Mouse (Mus musculus) testis, adult 2 months (tissue): ENCODE measurements around the gene Hyal3. TPM values are rescaled to one million over a fixed set of nuclear protein-coding genes. Genes with fewer than 3 reads are reported as not detected.

Experiments
- H3K27ac ChIP-seq: fragments of 200-500 bp; 2 replicates; pipeline ENCODE4 v1.5.1; 2012; ENCODE audit warnings: low read depth, low read length; ENCODE audit not compliant: control insufficient read depth, insufficient read depth
- H3K27me3 ChIP-seq: fragments of 200-500 bp; 2 replicates; pipeline ENCODE4 v1.6.1; 2012; ENCODE audit warnings: mild to moderate bottlenecking, low read length, moderate library complexity; ENCODE audit not compliant: control insufficient read depth, insufficient read depth
- H3K36me3 ChIP-seq: fragments of 200-500 bp; 2 replicates; pipeline ENCODE4 v1.6.1; 2012; ENCODE audit warnings: mild to moderate bottlenecking, low read length; ENCODE audit not compliant: control insufficient read depth, insufficient read depth
- H3K4me1 ChIP-seq: fragments of 200-500 bp; 2 replicates; pipeline ENCODE4 v1.6.1; 2012; ENCODE audit warnings: low read length; ENCODE audit not compliant: control insufficient read depth, insufficient read depth
- H3K4me3 ChIP-seq: fragments of 200-500 bp; 2 replicates; pipeline ENCODE4 v1.5.1; 2012; ENCODE audit warnings: low read depth, mild to moderate bottlenecking, low read length, moderate library complexity, mixed read lengths; ENCODE audit not compliant: control insufficient read depth
- CTCF ChIP-seq: fragments of 200-500 bp; IDR thresholded peaks from 2 replicates; pipeline ENCODE4 v1.5.1; 2012; ENCODE audit warnings: low read depth, mild to moderate bottlenecking, inconsistent platforms, low read length, moderate library complexity; ENCODE audit not compliant: control insufficient read depth, insufficient read depth, insufficient replicate concordance
- POLR2A ChIP-seq: fragments of 200-500 bp; IDR thresholded peaks from 2 replicates; pipeline ENCODE4 v1.6.1; 2012; ENCODE audit warnings: low read depth, mild to moderate bottlenecking, inconsistent platforms, low read length, moderate library complexity; ENCODE audit not compliant: control insufficient read depth
- polyA plus RNA-seq: library from polyadenylated mRNA; depleted of rRNA; stranded (reverse); fragments of >200 nt; gene quantifications from 2 replicates; pipeline ENCODE4 v1.2.3, GENCODE M21; 2012

Hyal3 gene
- polyA plus RNA-seq, 1 experiment = 1.8 TPM

DNA sequence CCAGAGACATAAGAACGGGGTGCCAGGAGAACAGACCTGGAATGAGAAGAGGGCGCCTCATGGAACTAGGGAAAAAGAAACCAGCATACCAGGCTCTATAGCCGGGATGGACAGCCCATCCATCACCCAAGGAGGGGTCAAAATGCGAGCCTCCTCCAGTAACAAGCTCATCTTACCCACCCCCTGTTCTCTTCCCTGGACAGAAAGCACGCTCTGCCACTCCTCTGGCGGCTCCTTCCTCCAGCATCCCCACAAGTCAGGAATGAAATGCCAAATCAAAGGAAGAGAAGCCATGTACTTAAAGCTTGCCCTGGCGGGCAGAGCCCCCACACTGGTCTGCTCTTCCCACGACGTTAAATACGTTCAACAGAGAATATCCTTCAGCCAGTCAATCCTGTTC is 39.6 kb upstream of the Hyal3 start:
- Histone ChIP-seq H3K27ac (peak overlapping the region; percentile 85), H3K4me3 (peak overlapping the region; percentile 92), H3K4me1 (peaks cover 14% of the 10 kb centered on the region), H3K36me3 (no peaks in the 10 kb centered on the region; the same call in none of the 2 replicates), H3K27me3 (no peaks in the 10 kb centered on the region)
- TF ChIP-seq CTCF = no peak
- TF ChIP-seq POLR2A = no peak

GRCm38 (mm10) chr9:107541474-107542351 is 38.9 kb upstream of the Hyal3 start, which contains the start of the genes Cyb561d2 and Nprl2:
Gene Cyb561d2 (minus strand): TSS chr9:107542193.
Gene Nprl2 (plus strand): TSS chr9:107542226.
- H3K27ac ChIP-seq = peak within 1 kb of the TSS; percentile 85
- no peaks in the 10 kb centered on the region; the same call in none of the 2 replicates for H3K36me3 ChIP-seq
- H3K4me1 ChIP-seq = peaks cover 17% of the 10 kb centered on the region
- H3K4me3 ChIP-seq = peak within 1 kb of the TSS; percentile 92
- TF ChIP-seq POLR2A (peak; percentile 61), CTCF (no peak)
- H3K27me3 ChIP-seq = no peaks in the 10 kb centered on the region

DNA sequence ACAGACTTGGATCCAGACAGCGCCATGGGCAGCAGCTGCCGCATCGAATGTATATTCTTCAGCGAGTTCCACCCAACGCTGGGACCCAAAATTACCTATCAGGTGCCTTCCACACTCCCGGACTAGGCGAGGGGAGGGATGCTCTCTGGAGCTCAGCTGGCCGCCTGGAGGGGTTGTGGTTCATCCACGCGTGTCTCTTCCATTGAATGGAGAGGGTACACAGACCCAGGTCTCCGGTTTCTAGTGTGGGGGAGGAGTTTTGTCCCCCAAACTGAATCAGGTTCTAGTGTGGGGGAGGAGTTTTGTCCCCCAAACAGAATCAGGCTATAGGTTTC is 38.3 kb upstream of the Hyal3 start:
- TF ChIP-seq CTCF (no peak), POLR2A (no peak)
- Histone ChIP-seq H3K27me3 (no peaks in the 10 kb centered on the region), H3K36me3 (no peaks in the 10 kb centered on the region; the same call in none of the 2 replicates), H3K4me1 (peaks cover 19% of the 10 kb centered on the region), H3K4me3 (peak overlapping the region; percentile 92), H3K27ac (peak overlapping the region; percentile 64)

- H3K27ac ChIP-seq = no peak overlapping the region
- H3K4me1 ChIP-seq = peaks cover 21% of the 10 kb centered on the region
- H3K27me3 ChIP-seq = no peaks in the 10 kb centered on the region
- TF ChIP-seq POLR2A (no peak), CTCF (no peak)
- peak overlapping the region; percentile 92 for H3K4me3 ChIP-seq
- H3K36me3 ChIP-seq = no peaks in the 10 kb centered on the region; the same call in none of the 2 replicates
Observed at GRCm38 (mm10) chr9:107542721-107543120, 37.9 kb upstream of the Hyal3 start.

DNA sequence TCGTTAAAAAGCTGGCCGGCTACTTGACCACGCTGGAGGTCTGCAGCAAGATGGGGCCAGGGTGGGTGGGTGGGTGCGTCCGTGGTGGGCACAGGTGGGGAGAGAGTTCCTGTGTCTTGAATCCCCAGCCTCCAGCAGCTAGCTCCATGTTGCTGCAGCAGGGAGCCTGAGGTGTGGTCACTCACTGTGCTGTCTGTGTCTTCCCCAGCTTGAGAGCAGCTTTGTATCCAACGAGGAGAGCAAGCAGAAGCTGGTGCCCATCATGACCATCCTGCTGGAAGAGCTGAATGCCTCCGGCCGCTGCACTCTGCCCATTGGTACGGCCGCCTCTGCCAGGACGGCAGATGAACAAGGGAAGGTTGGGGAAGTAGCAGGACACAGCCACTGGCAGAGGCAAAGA is 37.3 kb upstream of the Hyal3 start:
- H3K27ac ChIP-seq = no peak overlapping the region
- H3K4me3 ChIP-seq = peak overlapping the region; percentile 43
- no peaks in the 10 kb centered on the region; the same call in 1 of the 2 replicates for H3K36me3 ChIP-seq
- H3K4me1 ChIP-seq = peaks cover 22% of the 10 kb centered on the region
- no peak for TF ChIP-seq POLR2A
- TF ChIP-seq CTCF = no peak
- H3K27me3 ChIP-seq = no peaks in the 10 kb centered on the region

GRCm38 (mm10) chr9:107544196-107544700 is 36.4 kb upstream of the Hyal3 start:
- Histone ChIP-seq H3K27ac (no peak overlapping the region), H3K4me3 (no peak overlapping the region), H3K4me1 (peaks cover 22% of the 10 kb centered on the region), H3K27me3 (no peaks in the 10 kb centered on the region), H3K36me3 (peaks cover 2% of the 10 kb centered on the region)
- TF ChIP-seq CTCF (no peak), POLR2A (no peak)

DNA sequence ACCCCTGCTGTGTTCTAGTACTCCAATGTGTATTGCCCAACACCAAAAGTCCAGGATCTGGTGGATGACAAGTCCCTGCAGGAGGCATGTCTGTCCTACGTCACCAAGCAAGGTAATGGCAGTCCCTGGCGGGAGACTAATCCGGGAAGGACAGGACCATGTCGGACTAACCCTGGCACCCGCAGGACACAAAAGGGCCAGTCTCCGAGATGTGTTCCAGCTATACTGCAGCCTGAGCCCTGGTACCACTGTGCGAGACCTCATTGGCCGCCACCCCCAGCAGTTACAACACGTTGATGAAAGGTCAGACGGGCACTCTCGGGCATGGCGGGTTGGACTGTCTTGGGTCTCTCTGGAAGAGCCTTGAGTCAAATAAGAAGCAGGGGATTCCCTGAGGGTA is 35.9 kb upstream of the Hyal3 start:
- Histone ChIP-seq H3K4me1 (peaks cover 22% of the 10 kb centered on the region), H3K36me3 (peaks cover 2% of the 10 kb centered on the region), H3K27me3 (no peaks in the 10 kb centered on the region), H3K27ac (no peak overlapping the region), H3K4me3 (peak overlapping the region; percentile 21; the same call in 1 of the 2 replicates)
- TF ChIP-seq CTCF = no peak
